Mouse (Mus musculus) embryo, embryonic 11 days (tissue): ENCODE data around the gene Dnajb2.
A peak's percentile ranks its signal among the peaks of the same experiment; 100 is the strongest.
"Not testable (repeated sequence)": the region's sequence is repeated elsewhere in the genome, so short reads cannot be mapped to it uniquely, and the experiment has no call there.

ENCODE experiments used
- DNase-seq: peaks from one replicate; pipeline ENCODE4 v3.0.0-alpha.2; 2015

Gene Dnajb2

DNA sequence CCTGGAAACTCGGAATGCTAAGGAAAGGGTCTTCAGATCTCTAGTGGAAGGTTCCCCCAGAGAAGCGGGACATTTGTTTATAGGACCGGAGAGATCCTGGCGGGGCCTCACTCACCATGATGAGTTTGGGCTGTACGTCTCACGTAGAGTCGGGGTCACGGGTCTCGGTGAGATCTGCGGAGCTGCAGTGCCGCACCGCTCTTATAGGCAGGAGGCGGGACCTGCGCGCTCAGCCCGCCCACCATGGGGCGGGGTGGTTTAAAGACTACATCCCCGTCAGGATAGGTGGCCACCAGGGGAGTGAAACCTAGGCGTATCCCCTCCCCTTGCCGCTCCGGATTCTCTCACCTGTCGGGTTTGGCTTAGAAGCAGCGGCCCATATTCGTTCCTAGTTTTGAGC is 17.1 kb upstream of the Dnajb2 start:
- peak; percentile 85 for DNase-seq

DNA sequence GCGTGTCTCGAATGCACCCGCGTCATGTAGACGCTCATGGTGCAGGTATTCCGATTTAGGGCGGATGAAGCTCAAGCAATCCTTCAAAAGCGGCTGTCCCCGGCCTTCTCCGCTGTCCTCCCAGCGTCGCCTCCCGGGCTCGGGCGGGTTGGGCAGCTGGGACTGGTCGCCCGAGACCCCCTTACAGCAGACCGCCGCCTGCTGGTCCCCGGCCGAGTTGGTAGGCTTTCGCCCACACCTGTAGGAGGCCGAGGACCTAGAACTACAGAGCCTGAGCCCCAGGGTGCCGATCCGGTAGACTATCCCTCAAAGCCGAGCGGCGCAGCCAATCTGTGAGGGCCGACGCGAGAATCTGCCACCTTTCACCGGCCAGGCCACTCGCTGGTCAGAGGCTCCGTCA is 16.7 kb upstream of the Dnajb2 start, which contains the start of gene Tuba4a:
Gene Tuba4a, minus strand, starts transcription at position 335 of the 400 bp plus-strand sequence.
- DNase-seq: peak; percentile 58

DNA sequence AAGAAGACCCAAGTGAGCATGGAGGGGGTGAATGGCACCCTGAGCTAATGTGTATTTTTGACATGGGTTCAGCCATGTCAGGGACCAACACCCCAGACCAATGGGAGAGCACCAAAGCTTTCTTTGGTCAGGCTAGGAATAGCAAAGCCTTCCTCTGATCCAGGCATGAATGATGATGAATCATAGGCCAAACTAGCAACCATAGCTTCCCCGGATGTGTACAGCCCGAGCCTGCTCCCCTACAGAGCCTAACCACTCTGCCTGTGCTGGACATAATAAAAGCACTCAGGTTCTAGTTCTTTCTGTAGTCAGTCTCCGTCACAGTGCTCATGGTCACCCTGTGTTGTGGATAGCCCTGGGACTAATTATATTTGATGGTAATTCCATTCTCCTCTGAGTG is 14.7 kb upstream of the Dnajb2 start:
- no peak for DNase-seq

DNA sequence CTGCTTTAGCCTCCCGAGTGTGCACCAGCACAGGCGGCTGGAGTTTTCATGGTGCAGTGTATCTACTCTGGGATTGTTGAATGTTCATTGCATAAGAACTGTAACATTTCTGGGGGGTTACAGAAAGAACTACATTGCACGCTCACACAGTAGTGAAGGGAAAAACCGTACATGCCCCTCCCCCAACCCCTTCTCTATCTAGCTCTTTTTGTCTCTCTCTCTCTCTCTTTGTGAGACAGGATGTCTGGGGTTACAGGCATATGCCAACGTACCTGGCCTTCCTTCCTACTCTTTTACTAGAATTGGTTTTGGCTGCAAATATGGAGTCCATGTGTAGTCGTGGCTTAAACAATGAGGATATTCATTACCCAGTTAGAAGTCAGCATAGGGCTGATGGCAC is 13.3 kb upstream of the Dnajb2 start:
- no peak for DNase-seq

DNA sequence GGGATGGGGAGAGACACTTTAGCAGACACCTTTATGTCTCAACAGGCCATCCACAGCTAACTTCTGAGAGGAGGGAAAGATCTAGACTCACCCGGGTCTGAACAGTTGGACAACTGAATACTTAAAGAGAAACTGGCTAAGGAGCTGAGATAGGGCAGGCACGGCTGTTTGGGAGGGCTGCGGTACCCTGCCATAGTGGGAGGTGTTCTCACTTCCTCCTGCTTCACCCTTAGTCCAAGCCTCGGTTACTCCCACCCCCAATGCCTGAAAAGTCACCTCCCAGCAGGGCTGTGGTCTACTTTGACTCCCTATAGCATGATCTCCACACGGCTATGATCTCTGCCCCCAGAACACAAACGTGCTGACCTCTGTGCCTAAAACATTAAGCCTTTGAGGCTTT is 12.7 kb upstream of the Dnajb2 start:
- DNase-seq: no peak

DNA sequence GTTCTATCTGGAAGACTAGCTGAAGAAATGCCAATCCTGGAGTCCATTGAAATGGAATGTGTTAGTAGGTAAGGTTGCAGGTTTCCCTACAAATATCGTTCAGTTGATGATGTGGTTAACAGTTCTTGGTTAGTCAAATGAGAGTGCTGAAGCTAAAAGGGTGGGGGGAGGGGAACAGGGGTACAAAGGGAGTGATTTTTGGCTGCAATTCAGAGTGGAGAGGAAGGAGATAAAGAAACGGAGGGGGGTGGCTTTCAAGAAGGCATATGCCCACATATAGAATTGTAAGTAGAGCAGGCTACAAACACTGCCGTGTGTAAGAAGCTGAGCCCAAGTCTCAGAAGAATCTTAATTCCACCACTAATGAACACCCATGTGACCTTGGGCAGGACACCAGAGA is 10.7 kb upstream of the Dnajb2 start:
- no peak for DNase-seq

DNA sequence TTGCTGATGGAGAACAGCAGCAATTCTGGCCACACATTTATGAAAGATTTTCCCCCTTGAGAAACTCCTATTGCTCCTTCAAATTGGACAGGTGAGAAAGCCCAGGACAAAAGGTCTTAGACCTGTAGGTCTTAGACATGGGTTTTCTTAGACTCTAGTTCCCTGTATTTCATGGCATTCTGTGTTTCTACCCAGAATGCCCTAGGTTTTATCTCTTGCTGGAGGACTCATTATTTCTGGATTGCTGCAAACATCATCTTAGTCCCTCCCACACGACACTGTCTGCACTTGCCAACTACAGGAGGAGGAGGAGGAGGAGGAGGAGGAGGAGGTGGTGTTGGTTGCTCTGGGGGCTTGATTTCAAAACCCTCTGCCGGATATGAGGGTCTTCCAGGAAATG is 10.1 kb upstream of the Dnajb2 start:
- no peak for DNase-seq

DNA sequence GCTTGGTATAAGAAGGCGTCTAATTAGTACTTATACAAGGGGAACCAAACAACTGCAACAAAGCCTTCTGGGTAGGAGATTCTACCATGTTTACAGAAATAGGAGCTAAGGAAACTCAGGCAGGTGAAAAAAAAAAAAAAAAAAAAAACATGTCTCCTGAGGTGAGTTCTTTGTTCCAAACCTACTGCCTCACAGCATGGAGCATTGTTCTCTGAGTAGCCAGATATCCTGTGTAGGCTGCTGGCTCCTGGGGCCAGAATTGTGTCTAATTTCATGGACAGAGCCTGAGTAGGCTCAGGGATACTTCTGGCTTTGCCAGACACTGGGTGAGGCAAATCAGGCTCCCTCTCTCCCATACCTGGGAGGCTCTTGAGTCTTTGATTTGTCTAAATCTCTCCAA is 8.6 kb upstream of the Dnajb2 start:
- no peak for DNase-seq

DNA sequence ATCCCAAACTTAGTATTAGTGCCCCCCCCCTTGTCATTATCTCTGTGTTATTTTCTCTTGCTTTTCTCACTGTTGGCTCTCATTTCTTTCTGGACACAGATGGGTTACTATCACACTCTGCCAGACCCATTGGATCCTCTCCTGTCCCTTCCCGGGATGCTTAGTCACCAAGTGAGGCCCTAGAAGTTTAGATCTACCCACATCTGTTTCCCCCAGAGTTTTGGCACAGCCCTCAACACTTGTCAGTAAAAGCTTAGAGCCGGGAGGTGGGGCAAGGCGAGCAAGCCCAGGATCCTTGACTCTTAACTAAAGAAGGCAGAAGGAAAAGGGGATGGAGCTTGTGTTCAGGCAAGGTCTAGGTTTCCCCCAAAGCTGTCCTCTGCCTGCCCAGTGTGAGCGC is 7.0 kb upstream of the Dnajb2 start:
- no peak for DNase-seq

DNA sequence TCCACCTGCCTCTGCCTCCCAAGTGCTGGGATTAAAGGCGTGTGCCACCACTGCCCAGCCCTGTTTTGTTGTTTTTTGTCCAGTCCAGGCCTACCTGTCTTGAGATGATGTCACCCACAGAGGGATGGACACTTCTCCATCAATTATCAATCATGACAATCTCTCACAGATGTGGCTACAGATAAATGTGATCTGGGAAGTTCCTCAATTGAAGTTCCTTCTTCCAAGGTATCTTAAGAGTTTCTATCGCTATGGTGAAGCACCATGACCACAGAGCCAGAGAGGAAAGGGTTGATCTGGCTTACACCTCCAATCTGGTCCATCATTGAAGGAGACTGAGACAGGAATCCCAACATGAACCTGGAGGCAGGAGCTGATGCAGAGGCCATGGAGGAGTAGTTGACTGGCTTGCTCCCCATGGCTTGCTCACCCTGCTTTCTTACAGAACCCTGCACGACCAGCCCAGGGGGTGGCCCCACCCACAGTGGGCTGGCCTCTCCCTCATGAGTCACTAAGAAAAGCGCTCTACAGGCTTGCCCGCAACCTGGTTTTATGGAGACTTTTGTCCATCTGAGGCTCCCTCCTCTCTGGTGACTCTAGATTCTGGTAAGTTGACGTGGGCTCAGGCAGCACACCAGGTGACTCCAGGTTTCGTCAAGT is 5.7 kb upstream of the Dnajb2 start:
- DNase-seq: no peak

DNA sequence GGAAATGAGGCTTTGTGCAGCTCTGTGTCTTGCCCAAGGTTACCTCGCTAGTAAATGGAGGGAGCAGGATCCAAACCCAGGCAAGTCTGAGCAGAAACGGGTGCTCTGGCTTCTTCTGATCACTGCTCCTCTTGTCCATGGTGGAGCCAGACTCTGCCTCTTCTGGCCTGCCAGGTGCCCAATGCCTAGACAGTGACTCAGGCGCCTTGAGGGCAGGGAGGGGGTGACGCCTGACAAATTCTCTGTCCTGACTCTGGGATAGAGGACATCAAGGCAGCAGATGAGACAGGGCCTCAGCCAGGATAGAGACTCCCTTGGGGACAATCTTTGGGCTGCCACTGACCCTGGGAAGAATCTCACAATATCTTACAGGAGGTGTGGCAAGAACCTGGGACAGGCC is 5.0 kb upstream of the Dnajb2 start:
- DNase-seq: no peak

DNA sequence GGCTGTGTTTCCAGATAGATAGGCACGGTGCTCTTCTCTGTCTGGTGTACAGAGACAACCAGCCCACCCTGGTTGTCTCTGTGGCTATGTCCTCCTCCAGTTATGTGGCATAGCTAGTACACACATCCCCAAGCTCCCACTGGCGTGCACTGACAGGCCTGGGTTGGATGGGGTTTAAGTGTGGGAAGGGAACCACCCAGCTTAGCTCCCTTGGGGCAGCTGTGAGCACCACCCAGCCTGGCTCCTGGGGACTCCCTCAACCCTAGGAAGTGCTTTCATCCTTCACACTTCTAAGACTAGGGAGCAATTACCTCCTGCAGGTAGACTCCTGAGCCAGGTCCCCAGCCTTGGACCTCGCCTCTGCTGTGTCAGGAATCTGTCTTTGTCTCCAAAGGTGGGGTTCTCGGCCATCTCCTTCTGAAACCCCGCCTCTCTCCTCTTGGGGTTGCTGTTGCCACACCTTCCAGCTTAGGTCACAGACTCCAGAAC is 4.5 kb upstream of the Dnajb2 start, which contains the start of gene A630095N17Rik:
Gene A630095N17Rik, minus strand, starts transcription at position 439 of the 489 bp plus-strand sequence.
- no peak for DNase-seq

DNA sequence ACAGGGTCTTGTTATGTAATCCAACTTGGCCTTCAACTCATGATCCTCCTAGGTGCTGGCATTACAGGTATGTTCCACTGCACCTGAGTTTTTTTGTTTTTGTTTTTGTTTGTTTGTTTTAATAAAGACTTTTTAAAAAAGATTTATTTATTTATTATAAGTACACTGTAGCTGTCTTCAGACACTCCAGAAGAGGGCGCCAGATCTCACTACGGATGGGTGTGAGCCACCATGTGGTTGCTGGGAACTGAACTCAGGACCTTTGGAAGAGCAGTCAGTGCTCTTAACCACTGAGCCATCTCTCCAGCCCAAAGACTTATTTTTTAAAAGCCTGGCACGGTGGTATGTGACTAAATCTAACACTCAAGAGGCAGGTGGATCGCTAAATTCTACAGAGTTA is 3.7 kb upstream of the Dnajb2 start:
- not testable (repeated sequence) for DNase-seq

DNA sequence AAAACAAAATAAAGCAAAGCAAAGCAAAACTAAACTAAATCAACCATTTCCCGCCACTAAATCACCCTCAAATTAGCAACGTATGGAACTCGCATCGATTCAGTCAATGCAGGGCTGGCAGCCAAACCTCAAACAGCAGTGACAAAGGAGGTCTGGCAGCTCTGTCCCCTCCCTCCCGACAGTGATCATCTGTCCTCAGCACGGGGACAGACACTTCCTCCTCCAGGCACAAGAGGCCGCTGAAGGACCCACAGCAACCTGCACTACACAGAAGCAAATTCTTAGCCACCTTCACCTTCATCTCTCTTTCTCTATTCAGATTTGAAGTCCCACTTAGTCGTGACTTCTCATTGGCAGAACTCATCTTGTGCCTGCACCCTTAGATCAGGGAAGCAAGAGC is 1.6 kb upstream of the Dnajb2 start:
- peak; percentile 74 for DNase-seq

DNA sequence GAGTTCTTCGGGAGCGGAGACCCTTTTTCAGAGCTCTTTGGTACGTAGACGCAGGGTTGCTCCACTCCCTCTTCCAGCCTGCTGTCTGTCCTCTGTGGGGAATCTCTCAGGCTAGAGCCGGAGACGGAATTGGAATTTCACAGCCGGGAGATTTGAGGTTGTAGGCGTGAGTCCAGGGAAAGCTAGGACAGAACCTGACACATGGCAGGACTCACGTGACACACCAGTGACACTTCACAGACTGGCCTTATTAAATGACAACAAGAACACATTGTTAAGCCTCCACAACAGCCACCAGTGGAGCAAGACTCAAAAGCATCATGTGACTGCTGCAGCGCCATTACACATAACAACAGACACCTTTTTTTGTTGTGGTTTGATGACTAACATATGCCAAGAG is 3.4 kb downstream of the Dnajb2 start:
- DNase-seq: no peak

DNA sequence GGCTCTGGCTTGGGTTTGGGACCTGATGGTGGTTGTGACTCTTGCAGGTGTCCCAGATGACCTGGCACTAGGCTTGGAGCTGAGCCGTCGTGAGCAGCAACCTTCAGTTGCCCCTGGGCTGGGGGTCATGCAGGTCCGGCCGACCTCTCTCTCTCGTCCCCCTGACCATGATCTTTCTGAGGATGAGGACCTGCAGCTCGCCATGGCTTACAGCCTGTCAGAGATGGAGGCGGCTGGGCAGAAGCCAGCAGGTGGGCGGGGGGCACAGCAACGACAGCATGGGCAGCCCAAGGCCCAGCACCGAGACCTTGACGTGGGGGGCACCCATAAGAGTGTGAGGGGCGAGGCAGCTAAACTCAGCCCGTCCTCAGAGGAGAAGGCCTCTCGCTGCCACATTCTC is 7.2 kb downstream of the Dnajb2 start:
- DNase-seq: no peak

DNA sequence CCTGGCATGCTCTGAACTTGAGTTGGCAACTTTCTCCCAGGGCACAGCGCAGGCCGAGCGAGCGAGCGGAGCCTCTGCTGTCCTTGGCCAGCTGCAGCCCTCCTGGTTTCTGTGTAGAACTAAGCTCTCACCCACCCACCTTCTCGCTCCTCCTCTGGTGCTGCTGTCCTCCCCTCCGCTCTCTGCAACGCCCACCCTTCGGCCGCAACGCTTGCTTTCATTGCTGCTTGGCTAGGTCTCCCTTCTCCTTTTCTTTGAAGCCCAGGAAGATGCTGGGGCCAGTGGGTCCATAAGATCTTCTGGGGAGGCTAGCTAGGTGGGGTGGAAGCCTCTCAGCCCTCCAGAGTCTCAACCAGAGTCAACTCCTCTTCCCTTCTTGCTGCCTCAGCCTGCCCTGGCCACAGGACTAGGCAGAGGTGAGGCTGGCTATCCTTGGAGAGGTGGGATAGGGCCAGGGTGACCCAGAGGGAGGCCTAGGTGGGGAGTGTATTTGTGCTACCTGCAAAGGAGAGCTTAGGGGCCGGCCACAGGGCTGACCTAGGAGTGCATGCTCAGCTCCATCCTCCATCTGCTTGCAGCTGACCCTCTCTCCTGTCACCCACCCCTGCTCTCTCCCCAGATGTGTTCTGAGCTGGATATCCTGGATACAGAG is 8.1 kb downstream of the Dnajb2 start:
- no peak for DNase-seq

DNA sequence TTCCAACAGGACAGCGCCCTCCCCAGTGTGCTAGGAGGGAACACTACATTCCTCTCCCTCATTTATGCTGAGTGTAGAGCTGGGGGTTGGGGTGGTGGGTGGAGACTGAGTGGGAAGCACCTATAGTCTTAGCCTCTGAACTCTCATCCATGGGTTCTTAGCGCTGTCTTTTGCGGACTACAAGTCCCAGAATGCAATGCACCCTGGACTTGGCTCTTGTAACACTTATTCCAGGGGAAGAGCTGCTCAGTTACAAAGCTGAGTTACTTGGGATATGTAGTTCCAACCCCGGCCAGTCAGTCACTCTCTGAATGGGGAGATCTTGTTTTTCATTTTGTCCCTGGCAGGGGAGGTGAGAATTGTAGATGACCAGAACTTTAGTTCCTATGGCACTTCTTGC is 8.6 kb downstream of the Dnajb2 start:
- DNase-seq: peak; percentile 71

DNA sequence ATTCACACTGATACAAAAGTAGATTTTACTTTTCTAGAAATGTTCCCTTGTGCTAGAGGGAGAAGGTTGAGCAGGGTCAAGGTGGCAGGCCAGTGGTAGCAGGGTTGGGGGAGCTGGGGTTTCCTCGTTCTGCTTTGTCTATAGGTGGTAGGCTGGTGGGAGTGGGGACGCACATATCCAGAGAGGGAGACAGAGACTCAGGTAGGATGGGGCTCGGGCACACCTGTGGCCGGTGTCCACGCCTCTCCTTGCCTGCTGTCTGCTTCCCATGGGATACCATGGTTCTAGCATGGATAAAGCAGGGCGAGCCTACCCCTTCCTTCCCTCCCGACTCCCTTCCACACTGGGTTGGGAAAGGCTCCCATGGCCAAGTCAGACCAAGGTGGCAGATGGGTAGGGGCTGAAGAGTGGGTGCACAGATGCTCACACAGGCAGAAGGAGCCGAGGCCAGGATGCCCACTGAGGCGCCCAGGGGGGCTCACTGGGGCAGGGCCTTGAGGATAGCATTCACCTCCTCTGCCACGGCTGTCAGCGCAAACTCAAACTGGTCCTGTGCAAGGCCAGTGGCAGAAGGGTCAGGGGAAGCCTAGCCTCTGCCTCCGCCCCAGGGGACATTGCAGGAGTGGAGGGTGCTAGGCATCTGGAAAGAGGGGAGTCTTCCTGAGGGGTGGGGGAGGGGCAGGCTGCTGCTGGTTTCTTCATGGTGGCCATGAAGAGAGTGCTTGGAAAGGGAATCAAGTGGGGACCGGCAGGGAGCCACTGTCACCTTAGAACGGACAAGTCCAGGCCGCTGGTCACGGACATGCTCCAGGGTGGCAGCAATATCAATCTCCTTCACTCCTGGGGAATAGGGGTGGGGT is 11.1 kb downstream of the Dnajb2 start:
- DNase-seq: no peak

DNA sequence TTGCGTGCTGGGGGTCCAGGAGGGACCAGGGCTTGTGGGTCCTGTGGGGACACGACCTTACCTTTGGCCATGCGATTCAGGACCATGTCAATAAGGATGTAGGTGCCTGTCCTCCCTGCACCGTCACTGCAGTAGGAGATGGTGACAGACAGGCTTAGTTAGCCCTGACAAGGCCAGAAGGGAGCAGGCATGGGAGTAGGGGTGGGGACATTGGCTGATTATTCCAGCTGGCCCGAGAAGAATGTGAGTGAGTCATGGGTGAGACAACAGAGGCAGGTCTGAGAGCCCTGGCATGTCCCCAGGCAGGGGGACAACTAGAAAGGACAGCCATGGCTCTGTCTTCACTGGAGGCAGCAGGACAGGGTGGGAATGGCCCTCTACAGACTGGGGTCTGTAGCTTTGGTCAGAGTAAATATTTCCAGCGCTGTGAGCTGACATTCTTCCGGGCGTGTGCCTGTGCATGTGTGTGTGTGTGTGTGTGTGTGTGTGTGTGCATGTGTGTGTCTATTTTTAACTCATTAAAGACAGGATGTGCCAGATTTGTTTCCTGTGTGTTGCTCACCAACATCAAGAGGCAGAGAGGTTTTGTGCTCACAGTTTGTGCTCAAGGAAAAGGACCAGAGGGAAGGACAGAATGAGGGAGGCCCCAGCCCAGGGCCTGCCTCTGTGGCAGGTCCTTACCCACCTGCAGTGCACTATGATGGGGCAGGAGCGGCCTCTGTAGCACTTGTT is 12.0 kb downstream of the Dnajb2 start:
- DNase-seq: no peak

DNA sequence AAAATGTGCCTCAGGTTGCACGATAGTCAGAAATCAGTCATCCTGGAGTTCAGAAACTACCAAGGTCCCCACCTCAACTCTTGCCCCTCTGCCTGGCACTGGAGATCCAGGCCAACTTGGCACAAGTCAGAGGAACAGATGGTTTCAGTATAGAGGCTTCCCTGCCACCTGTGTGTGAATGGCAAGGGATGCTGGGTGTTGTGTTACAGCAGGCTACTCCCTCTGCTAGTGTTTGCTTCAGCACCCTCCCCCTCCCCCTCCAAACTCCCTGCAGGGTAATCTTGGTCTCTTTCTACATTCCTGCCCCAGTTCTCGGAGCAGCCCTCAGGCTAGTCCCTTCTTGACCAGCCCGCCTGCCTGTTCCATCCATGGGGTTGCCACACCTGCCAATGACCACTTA is 14.3 kb downstream of the Dnajb2 start:
- DNase-seq: no peak

DNA sequence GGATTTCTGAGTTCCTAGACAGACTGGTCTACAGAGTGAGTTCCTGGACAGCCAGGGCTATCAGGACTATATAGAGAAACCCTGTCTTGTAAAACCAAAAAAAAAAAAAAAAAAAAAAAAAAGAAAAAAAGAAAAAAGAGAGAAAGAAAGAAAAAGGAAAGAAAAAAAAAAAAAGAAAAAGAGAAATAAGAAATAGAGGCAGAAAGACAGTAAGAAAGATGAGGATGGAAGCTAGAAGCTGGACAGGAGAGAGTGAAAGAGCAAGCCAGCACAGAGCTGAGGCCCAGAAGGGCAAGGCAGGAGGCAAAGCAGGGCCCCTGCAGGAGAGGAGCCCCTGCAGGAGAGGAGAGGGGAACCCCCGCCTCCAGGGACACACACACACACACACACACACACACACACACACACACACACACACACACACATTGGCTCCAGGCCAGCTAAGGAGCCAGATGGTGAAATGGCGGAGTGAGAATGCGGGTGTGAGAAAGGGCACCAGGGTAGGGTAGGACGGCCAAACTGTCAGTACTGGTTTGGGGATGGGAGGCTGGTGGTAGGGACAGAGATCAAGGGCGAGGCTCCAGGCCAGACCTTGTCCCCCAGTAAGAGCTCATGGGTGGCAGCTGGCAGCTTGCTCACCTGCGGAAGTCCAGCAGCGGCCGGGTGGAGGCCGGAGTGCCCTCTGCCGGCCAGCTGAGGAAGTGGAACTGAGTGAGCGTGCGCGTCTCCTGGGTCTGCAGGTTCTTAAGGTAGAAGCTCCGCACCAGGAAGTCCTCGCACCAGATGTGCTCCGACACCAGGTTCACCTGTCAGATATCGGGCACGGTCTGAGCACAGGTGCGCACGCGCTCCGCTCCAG is 15.1 kb downstream of the Dnajb2 start:
- peak; percentile 78 for DNase-seq
